Comparison of ENCODE assay signal across 7 mouse cellular contexts in the genomic region with DNA sequence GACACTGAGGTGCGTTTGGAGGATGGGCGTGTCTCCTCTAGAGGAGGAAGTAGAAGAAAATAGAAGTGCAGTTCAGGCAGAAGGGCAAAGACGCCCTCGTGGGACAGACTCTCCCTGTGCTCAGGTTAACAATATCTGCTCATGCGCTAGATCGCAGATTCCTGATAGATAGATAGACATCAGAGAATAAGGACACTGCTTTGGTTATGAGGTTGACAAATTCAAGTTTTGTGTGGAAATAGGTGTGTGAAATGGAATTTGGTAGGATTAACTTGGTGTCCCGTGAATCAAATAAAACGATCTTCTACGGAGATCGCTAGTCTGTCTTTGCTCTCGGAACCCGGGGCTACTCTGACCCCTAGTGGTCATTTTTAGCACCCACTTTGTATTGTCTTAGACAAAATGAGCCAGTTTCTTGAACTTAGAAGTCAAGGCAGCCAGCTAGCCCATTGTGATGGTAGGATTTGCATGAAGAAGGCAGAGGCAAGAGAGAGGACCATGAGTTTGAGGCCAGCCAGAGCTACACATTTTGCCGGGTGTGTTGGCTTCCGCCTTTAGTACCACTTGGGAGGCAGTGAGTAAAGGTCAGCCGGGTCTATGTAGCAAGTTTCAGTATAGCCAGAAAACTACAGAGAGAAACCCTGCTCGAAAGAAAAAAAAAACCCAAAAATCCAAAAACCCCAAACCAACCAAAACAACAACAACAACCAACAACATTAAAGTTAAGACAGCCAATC. TPM values are rescaled to one million over a fixed set of nuclear protein-coding genes. Genes with fewer than 3 reads are reported as not detected.
A peak's percentile ranks its signal among the peaks of the same experiment; 100 is the strongest.
DNase-seq lines count a peak whose midpoint lies in the region; ATAC-seq and TF ChIP-seq lines count a peak whose summit lies in the region.

No protein-coding gene starts in this region.

- peak; percentile 52 for DNase-seq in cerebellum, adult 8-10 months
- DNase-seq in hindbrain, postnatal 0 days (ENCODE audit: low spot score) = peak; percentile 90
- DNase-seq in left cerebral cortex, adult 18-20 months (ENCODE audit: low spot score in 2 of 2) = peak; percentile 68
- peak; percentile 88 for DNase-seq in lung, postnatal 36 days
- peak; percentile 60 for DNase-seq in right cerebral cortex, postnatal 14 days

- no peaks in the 10 kb centered on the region for H3K4me1 ChIP-seq in hindbrain, postnatal 0 days (ENCODE audit: insufficient read depth, low read length)

- whole genome bisulfite sequencing in hindbrain, postnatal 0 days = 21% methylated on average over 16 of the region's 16 CpGs

- H3K36me3 ChIP-seq in hindbrain, postnatal 0 days (ENCODE audit: insufficient read depth, low read length) = no peaks in the 10 kb centered on the region

- H3K27me3 ChIP-seq in hindbrain, postnatal 0 days (ENCODE audit: insufficient read depth, low read length) = no peaks in the 10 kb centered on the region

- H3K27ac ChIP-seq in hindbrain, postnatal 0 days = no peak overlapping the region

- ATAC-seq in activated CD4-positive, CD25-positive, alpha-beta regulatory T cell, adult 4 months = peak; percentile 70
- ATAC-seq in frontal cortex, adult (ENCODE audit: low TSS enrichment) = peak; percentile 77
- ATAC-seq in hindbrain, postnatal 0 days = peak; percentile 70

- H3K9ac ChIP-seq in hindbrain, postnatal 0 days (replicated peaks; ENCODE audit: low read length) = peak overlapping the region; percentile 21; the same call in 1 of the 2 replicates

- H3K9me3 ChIP-seq in hindbrain, postnatal 0 days (ENCODE audit: low read length) = no peaks in the 10 kb centered on the region; the same call in 1 of the 2 replicates

- TF ChIP-seq CTCF in hindbrain, postnatal 0 days (IDR thresholded peaks at IDR 0.05; ENCODE audit: low read depth) = peak; percentile 89

- H3K4me3 ChIP-seq in hindbrain, postnatal 0 days (ENCODE audit: low read length) = peak overlapping the region; percentile 28

- peak overlapping the region; percentile 54 for H3K4me2 ChIP-seq in hindbrain, postnatal 0 days (ENCODE audit: low read depth, low read length)

RNA-seq across cellular contexts. Expression of a gene that starts 15.4 kb away (rescaled TPM):
- 10 to 100 TPM in 1 of 2 experiments, 1 to 10 TPM in 1; 7.5 to 10.5 TPM for polyA plus RNA-seq in activated CD4-positive, CD25-positive, alpha-beta regulatory T cell, adult 4 months (2017; shearing (Covaris generic))
- 40.2 and 53.2 TPM in 2 replicates for total RNA-seq in hindbrain, postnatal 0 days (2014; rRNA removed)
- 7.8 and 8.6 TPM in 2 replicates for polyA plus RNA-seq in hindbrain, postnatal 0 days (2015; fragmentation: Nextera tagmentation; extraction: Ambion mirVana)
- total RNA-seq in left cerebral cortex, adult 18-20 months (2021) = 1 to 10 TPM; 3.4 to 6.6 TPM
